Mouse (Mus musculus): Measurements from ENCODE around the gene Olfr969.

DNA sequence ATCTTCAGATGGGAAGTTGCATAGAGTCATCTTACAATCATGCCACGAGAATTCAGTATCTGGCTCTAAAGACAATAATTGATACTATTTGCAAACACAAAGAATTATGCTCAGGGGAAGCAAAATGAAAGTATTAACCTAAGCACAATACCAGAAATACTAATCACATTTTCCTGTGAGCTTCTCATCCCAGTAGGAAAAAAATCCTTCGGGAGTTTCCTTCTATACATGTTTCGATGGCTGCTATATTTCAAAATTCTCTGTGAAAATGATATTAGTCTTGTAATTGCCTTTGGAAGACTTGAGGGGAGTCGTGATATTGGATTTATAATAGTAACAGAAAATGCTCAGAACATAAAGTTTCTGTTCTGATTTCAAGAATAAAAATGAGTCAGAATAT lies 17.8 kb downstream of the Olfr969 start, which contains the start of gene Olfr970:
- TF ChIP-seq GATA1 (IDR thresholded peaks at IDR 0.05; ENCODE audit: borderline replicate concordance, low read length), result no peak
- TF ChIP-seq FLI1 (IDR thresholded peaks at IDR 0.05; ENCODE audit: low read length), result no peak

Measured in megakaryocyte, embryonic 14.5 days (primary cell).